Mouse (Mus musculus): ENCODE measurements around the gene Cpsf3. TPM values are rescaled to one million over a fixed set of nuclear protein-coding genes. Genes with fewer than 3 reads are reported as not detected.

Cpsf3 gene
- 17.1 and 23.2 TPM in 2 replicates for polyA plus RNA-seq (2012; rRNA removed)
- 39.3 and 41.1 TPM in 2 replicates for polyA plus RNA-seq (2014; fragmentation: Nextera tagmentation; extraction: Ambion mirVana)

DNA sequence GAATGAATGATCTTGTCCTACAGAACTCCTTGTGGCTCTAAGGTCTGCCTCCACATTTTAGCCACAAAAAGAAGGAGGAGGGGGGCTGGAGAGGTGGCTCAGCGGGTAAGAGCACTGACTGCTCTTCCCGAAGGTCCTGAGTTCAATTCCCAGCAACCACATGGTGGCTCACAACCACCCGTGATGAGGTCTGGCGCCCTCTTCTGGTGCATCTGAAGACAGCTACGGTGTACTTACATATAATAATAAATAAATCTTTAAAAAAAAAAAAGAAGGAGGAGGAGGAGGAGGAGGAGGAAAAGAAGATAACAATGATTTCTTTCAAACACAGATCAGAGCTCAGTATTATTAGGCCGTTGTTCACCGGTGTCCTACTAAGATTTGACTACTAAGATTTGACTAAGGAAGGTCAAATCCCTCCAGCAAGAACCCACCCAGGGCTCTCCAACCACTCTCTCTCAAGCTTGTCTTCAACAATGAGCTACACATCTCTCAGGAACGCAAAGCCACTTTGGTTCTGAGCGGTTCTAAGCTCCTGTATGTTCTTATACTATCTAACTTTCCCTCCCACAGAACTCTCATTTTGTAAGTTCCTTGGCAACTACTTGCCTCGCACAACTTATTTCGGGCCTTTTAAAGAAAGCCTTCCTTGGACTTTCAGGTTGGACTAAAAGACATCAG, at the start of gene Cpsf3:
Gene Cpsf3 (plus strand): TSS at position 631 of the 681 bp plus-strand sequence.
- TF ChIP-seq CTCF (IDR thresholded peaks at IDR 0.05; ENCODE audit: low read depth) (peak; percentile 47), EP300 (IDR thresholded peaks at IDR 0.05; ENCODE audit: low read depth) (no peak)
- Histone ChIP-seq H3K4me1 (replicated peaks; ENCODE audit: control insufficient read depth in 2 of 2, insufficient read depth in 2 of 2, low read length in 1 of 2) (peaks cover 12 to 15% of the 10 kb centered on the region in 2 experiments), H3K4me3 (ENCODE audit: insufficient read depth in 1 of 2, low read depth in 2 of 2, low read length in 2 of 2) (peak within 1 kb of the TSS; percentile 94 to 95), H3K9ac (replicated peaks) (peak within 1 kb of the TSS; percentile 91), H3K36me3 (replicated peaks; ENCODE audit: control insufficient read depth, insufficient read depth, low read depth) (no peaks in the 10 kb centered on the region), H3K27ac (peak within 1 kb of the TSS; percentile 57), H3K4me2 (ENCODE audit: low read depth) (peak within 1 kb of the TSS; percentile 99), H3K27me3 (ENCODE audit: control insufficient read depth, insufficient read depth, low read length) (no peaks in the 10 kb centered on the region), H3K9me3 (ENCODE audit: control insufficient read depth, low read length) (no peaks in the 10 kb centered on the region)
- WGBS (ENCODE audit: insufficient replicate concordance) = 50% methylated on average over 11 of the region's 11 CpGs
- DNase-seq (ENCODE audit: low read depth in 3 of 3, low spot score in 3 of 3) = no peak
- ATAC-seq (ENCODE audit: insufficient read depth) = no peak

DNA sequence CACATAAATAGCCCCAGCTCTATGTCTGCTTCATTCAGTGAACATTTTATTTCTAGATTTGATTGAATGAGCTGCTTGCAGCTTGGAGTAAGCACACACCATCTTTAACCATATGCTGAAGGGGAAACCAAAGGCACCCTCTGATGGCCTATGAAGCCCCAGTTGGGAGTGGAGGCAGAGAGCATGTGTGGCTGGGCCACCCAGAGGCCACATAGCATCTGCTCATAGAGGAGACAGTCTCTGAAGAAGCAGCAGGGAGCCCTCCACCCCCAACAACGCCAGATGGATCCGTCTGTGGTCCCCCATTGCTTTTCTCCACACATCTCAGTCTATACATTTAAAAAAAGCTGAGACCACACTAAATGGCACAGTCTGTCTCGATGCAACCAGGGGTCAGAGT, 43.2 kb upstream of the Cpsf3 start:
- Histone ChIP-seq H3K9me3 (ENCODE audit: control insufficient read depth, low read length) (no peaks in the 10 kb centered on the region), H3K4me3 (ENCODE audit: insufficient read depth in 1 of 2, low read depth in 2 of 2, low read length in 2 of 2) (no peak overlapping the region), H3K9ac (replicated peaks) (no peak overlapping the region), H3K4me1 (replicated peaks; ENCODE audit: control insufficient read depth in 2 of 2, insufficient read depth in 2 of 2, low read length in 1 of 2) (no peaks in the 10 kb centered on the region), H3K27ac (no peak overlapping the region), H3K27me3 (ENCODE audit: control insufficient read depth, insufficient read depth, low read length) (no peaks in the 10 kb centered on the region), H3K4me2 (ENCODE audit: low read depth) (no peak overlapping the region), H3K36me3 (replicated peaks; ENCODE audit: control insufficient read depth, insufficient read depth, low read depth) (no peaks in the 10 kb centered on the region; the same call in 1 of the 2 replicates)
- WGBS (ENCODE audit: insufficient replicate concordance) = 61% methylated on average over 3 of the region's 3 CpGs
- TF ChIP-seq CTCF (IDR thresholded peaks at IDR 0.05; ENCODE audit: low read depth) = no peak
- TF ChIP-seq EP300 (IDR thresholded peaks at IDR 0.05; ENCODE audit: low read depth) = no peak
- ATAC-seq (ENCODE audit: insufficient read depth) (no peak), DNase-seq (ENCODE audit: low read depth in 3 of 3, low spot score in 3 of 3) (no peak)

DNA sequence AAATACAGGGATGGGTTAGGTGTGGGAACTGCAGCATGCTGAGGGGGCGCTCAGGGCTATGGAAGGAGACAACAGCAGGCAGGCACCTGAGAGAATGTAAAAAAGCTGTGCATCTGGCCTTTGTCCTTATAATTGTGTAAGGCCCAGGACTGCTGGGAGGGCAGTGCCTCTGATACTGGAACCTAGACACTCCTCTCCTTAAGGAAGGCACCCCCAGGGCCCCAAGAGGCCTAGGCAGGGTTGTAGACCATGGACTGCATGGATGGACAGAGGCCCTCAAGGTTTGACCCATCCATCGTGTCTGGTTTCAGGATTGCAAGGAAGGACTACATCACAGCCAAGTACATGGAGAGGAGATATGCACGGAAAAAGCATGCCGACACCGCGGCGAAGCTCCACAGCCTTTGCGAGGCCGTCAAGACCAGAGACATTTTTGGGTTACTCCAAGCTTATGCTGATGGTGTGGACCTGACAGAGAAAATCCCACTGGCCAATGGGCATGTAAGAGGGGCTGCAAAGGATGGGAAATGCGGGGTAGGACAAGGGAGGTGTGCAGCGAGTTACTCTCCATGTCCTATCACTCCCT, 40.7 kb upstream of the Cpsf3 start:
- Histone ChIP-seq H3K9me3 (ENCODE audit: control insufficient read depth, low read length) (no peaks in the 10 kb centered on the region), H3K4me3 (ENCODE audit: insufficient read depth in 1 of 2, low read depth in 2 of 2, low read length in 2 of 2) (no peak overlapping the region), H3K36me3 (replicated peaks; ENCODE audit: control insufficient read depth, insufficient read depth, low read depth) (no peaks in the 10 kb centered on the region), H3K27me3 (ENCODE audit: control insufficient read depth, insufficient read depth, low read length) (no peaks in the 10 kb centered on the region), H3K4me1 (replicated peaks; ENCODE audit: control insufficient read depth in 2 of 2, insufficient read depth in 2 of 2, low read length in 1 of 2) (peaks cover 0 to 2% of the 10 kb centered on the region in 2 experiments; a peak in 1 of 4 replicates), H3K4me2 (ENCODE audit: low read depth) (no peak overlapping the region), H3K9ac (replicated peaks) (no peak overlapping the region), H3K27ac (no peak overlapping the region)
- ATAC-seq (ENCODE audit: insufficient read depth) (no peak), DNase-seq (ENCODE audit: low read depth in 3 of 3, low spot score in 3 of 3) (no peak)
- WGBS (ENCODE audit: insufficient replicate concordance) = 85% methylated on average over 11 of the region's 11 CpGs
- no peak for TF ChIP-seq CTCF (IDR thresholded peaks at IDR 0.05; ENCODE audit: low read depth)
- no peak for TF ChIP-seq EP300 (IDR thresholded peaks at IDR 0.05; ENCODE audit: low read depth)

DNA sequence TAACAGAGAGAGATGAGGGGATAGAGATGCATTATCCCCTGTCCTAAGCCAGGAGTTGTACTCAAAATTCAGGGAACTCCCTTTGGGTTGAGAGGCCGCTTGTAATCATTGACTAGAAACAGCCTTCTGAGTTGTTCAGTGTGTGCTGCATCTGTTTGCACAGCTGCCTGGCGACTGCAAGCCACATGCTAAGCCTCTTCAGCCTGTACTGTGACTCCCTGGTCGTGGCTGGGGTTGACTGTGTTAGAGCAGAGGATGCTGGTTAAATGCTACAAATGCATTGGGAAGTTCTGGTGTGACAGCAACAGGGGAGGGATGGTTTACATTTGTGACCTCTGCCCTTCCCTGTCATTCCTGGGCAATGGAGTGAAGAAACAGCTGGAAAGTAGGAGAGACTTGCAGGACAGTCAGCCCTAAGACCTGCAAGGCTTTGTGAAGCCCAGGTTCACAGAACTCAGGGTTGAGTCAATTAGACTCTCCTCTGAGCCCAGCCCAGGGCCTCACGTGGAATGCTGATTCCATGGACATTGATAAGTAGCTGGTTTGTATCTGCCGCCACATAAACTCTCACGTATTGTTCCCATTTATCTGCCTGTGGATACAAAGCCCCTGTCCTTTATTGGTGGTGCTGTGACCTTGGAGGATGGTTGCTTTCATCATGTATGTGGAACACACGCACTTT, 37.3 kb upstream of the Cpsf3 start:
- 62% methylated on average over 7 of the region's 7 CpGs for WGBS (ENCODE audit: insufficient replicate concordance)
- no peak for TF ChIP-seq CTCF (IDR thresholded peaks at IDR 0.05; ENCODE audit: low read depth)
- TF ChIP-seq EP300 (IDR thresholded peaks at IDR 0.05; ENCODE audit: low read depth) = no peak
- H3K27me3 ChIP-seq (ENCODE audit: control insufficient read depth, insufficient read depth, low read length) = no peaks in the 10 kb centered on the region
- no peak for ATAC-seq (ENCODE audit: insufficient read depth)
- H3K36me3 ChIP-seq (replicated peaks; ENCODE audit: control insufficient read depth, insufficient read depth, low read depth) = no peaks in the 10 kb centered on the region
- H3K4me3 ChIP-seq (ENCODE audit: insufficient read depth in 1 of 2, low read depth in 2 of 2, low read length in 2 of 2) = no peak overlapping the region
- H3K9me3 ChIP-seq (ENCODE audit: control insufficient read depth, low read length) = no peaks in the 10 kb centered on the region
- no peak overlapping the region for H3K4me2 ChIP-seq (ENCODE audit: low read depth)
- no peak for DNase-seq (ENCODE audit: low read depth in 3 of 3, low spot score in 3 of 3)
- peaks cover 0 to 2% of the 10 kb centered on the region in 2 experiments; a peak in 1 of 4 replicates for H3K4me1 ChIP-seq (replicated peaks; ENCODE audit: control insufficient read depth in 2 of 2, insufficient read depth in 2 of 2, low read length in 1 of 2)
- no peak overlapping the region for H3K9ac ChIP-seq (replicated peaks)
- H3K27ac ChIP-seq = no peak overlapping the region
